Mouse (Mus musculus): ENCODE measurements around the gene Prdm11.

- TF ChIP-seq POLR2A (IDR thresholded peaks at IDR 0.05; ENCODE audit: borderline replicate concordance, control insufficient read depth, low read depth, low read length) (no peak), CTCF (IDR thresholded peaks at IDR 0.05; ENCODE audit: control insufficient read depth, insufficient read depth, low read length) (no peak)
Measured at GRCm38 (mm10) chr2:92938827-92939226, 107.1 kb downstream of the Prdm11 start.
